Mouse (Mus musculus): ENCODE data around the gene Ttll7. TPM values are rescaled to one million over a fixed set of nuclear protein-coding genes. Genes with fewer than 3 reads are reported as not detected.

The Ttll7 gene
- polyA plus RNA-seq, 1 experiment from 2014 or later = 5.8 TPM

DNA sequence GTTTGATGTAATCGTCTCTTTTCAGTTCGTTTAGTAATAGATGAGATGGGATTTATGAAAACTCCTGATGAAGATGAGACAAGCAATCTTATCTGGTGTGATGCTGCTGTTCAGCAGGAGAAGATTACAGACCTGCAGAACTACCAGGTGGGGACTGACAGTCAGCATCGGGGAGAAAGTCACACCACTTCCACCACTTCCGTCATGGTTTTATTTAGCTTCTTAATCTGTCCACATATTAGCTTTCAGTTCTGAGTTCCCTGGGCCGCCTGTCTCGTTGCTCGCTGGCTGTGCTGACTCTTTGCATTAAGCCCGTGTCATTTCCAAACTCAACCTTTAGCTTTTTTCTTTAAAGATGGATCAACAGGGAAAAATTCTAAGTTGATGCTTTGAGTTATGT, 44.4 kb downstream of the Ttll7 start:
- Histone ChIP-seq H3K9me3 (ENCODE audit: control insufficient read depth, low read length) (no peaks in the 10 kb centered on the region), H3K36me3 (ENCODE audit: control insufficient read depth, insufficient read depth, low read length) (no peaks in the 10 kb centered on the region), H3K9ac (ENCODE audit: low read depth, low read length) (no peak overlapping the region), H3K4me1 (ENCODE audit: control insufficient read depth, insufficient read depth, low read length) (no peaks in the 10 kb centered on the region), H3K27me3 (replicated peaks; ENCODE audit: control insufficient read depth, insufficient read depth, low read length) (no peaks in the 10 kb centered on the region), H3K4me3 (ENCODE audit: low read depth, low read length) (no peak overlapping the region), H3K4me2 (ENCODE audit: low read depth, low read length) (no peak overlapping the region), H3K27ac (replicated peaks; ENCODE audit: low read depth, low read length) (no peak overlapping the region)
- DNase-seq (ENCODE audit: low spot score) = no peak
- ATAC-seq (ENCODE audit: low read depth) = no peak
- WGBS = 77% methylated on average over 8 of the region's 8 CpGs

GRCm38 (mm10) chr3:146900094-146900493, 47.9 kb downstream of the Ttll7 start:
- Histone ChIP-seq H3K36me3 (ENCODE audit: control insufficient read depth, insufficient read depth, low read length) (no peaks in the 10 kb centered on the region), H3K4me3 (ENCODE audit: low read depth, low read length) (no peak overlapping the region), H3K4me2 (ENCODE audit: low read depth, low read length) (no peak overlapping the region), H3K9ac (ENCODE audit: low read depth, low read length) (no peak overlapping the region), H3K27ac (replicated peaks; ENCODE audit: low read depth, low read length) (no peak overlapping the region), H3K27me3 (replicated peaks; ENCODE audit: control insufficient read depth, insufficient read depth, low read length) (no peaks in the 10 kb centered on the region), H3K9me3 (ENCODE audit: control insufficient read depth, low read length) (no peaks in the 10 kb centered on the region), H3K4me1 (ENCODE audit: control insufficient read depth, insufficient read depth, low read length) (no peaks in the 10 kb centered on the region)
- 72% methylated on average over 3 of the region's 3 CpGs for WGBS
- DNase-seq (ENCODE audit: low spot score) (no peak), ATAC-seq (ENCODE audit: low read depth) (no peak)

GRCm38 (mm10) chr3:146901729-146902128, 49.6 kb downstream of the Ttll7 start:
- H3K36me3 ChIP-seq (ENCODE audit: control insufficient read depth, insufficient read depth, low read length) = no peaks in the 10 kb centered on the region
- H3K9ac ChIP-seq (ENCODE audit: low read depth, low read length) = no peak overlapping the region
- H3K27ac ChIP-seq (replicated peaks; ENCODE audit: low read depth, low read length) = no peak overlapping the region
- ATAC-seq (ENCODE audit: low read depth) = no peak
- no peaks in the 10 kb centered on the region for H3K4me1 ChIP-seq (ENCODE audit: control insufficient read depth, insufficient read depth, low read length)
- H3K4me2 ChIP-seq (ENCODE audit: low read depth, low read length) = no peak overlapping the region
- WGBS = 65% methylated on average over 4 of the region's 4 CpGs
- no peak for DNase-seq (ENCODE audit: low spot score)
- no peaks in the 10 kb centered on the region for H3K27me3 ChIP-seq (replicated peaks; ENCODE audit: control insufficient read depth, insufficient read depth, low read length)
- no peaks in the 10 kb centered on the region for H3K9me3 ChIP-seq (ENCODE audit: control insufficient read depth, low read length)
- H3K4me3 ChIP-seq (ENCODE audit: low read depth, low read length) = no peak overlapping the region

GRCm38 (mm10) chr3:146905606-146906005, 53.4 kb downstream of the Ttll7 start:
- H3K27me3 ChIP-seq (replicated peaks; ENCODE audit: control insufficient read depth, insufficient read depth, low read length) = no peaks in the 10 kb centered on the region
- H3K27ac ChIP-seq (replicated peaks; ENCODE audit: low read depth, low read length) = no peak overlapping the region
- H3K36me3 ChIP-seq (ENCODE audit: control insufficient read depth, insufficient read depth, low read length) = no peaks in the 10 kb centered on the region
- H3K9ac ChIP-seq (ENCODE audit: low read depth, low read length) = no peak overlapping the region
- no peaks in the 10 kb centered on the region for H3K4me1 ChIP-seq (ENCODE audit: control insufficient read depth, insufficient read depth, low read length)
- ATAC-seq (ENCODE audit: low read depth) = no peak
- H3K4me2 ChIP-seq (ENCODE audit: low read depth, low read length) = no peak overlapping the region
- no peak for DNase-seq (ENCODE audit: low spot score)
- WGBS = 82% methylated on average over 3 of the region's 3 CpGs
- H3K4me3 ChIP-seq (ENCODE audit: low read depth, low read length) = no peak overlapping the region
- H3K9me3 ChIP-seq (ENCODE audit: control insufficient read depth, low read length) = no peaks in the 10 kb centered on the region

DNA sequence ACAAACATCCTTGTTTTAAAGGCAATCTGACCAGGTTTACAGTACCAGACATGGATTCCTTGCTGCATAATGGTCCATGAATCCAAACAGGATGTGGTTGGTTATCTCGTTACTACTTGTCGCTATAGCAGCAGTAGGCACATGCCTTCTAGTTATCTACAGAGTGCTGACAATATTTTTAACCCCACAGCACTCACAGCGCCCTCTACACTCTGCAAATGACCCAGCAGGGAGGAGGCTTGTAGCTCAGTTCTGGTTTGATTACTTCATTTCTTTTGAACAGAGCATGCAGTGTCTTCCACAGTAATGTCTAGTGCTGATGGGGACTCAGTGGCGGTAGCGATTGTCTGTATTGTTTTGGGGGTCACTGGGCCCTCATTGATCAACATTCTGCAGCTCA, 56.8 kb downstream of the Ttll7 start:
- ATAC-seq (ENCODE audit: low read depth) = no peak
- H3K27ac ChIP-seq (replicated peaks; ENCODE audit: low read depth, low read length) = no peak overlapping the region
- no peaks in the 10 kb centered on the region for H3K4me1 ChIP-seq (ENCODE audit: control insufficient read depth, insufficient read depth, low read length)
- no peak overlapping the region for H3K9ac ChIP-seq (ENCODE audit: low read depth, low read length)
- H3K36me3 ChIP-seq (ENCODE audit: control insufficient read depth, insufficient read depth, low read length) = no peaks in the 10 kb centered on the region
- no peak overlapping the region for H3K4me2 ChIP-seq (ENCODE audit: low read depth, low read length)
- WGBS = 72% methylated on average over 5 of the region's 5 CpGs
- no peak for DNase-seq (ENCODE audit: low spot score)
- H3K27me3 ChIP-seq (replicated peaks; ENCODE audit: control insufficient read depth, insufficient read depth, low read length) = no peaks in the 10 kb centered on the region
- no peaks in the 10 kb centered on the region for H3K9me3 ChIP-seq (ENCODE audit: control insufficient read depth, low read length)
- H3K4me3 ChIP-seq (ENCODE audit: low read depth, low read length) = no peak overlapping the region

DNA sequence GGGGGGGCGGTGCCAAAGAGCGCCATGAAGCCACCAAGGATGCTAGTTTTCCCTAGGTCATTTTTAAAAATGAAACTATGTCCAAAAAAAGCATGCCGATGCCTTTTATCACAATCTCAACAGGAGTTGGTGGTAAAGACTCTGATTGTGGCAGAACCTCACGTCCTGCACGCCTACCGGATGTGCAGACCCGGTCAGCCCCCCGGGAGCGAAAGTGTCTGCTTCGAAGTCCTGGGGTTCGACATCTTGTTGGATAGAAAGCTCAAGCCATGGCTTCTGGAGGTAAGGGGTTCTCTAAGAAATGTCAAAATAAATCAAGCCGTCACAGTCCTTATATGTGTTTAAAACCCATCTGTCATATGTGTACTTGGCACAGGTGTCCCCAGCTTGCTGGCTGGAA, 60.9 kb downstream of the Ttll7 start:
- no peaks in the 10 kb centered on the region for H3K27me3 ChIP-seq (replicated peaks; ENCODE audit: control insufficient read depth, insufficient read depth, low read length)
- H3K9ac ChIP-seq (ENCODE audit: low read depth, low read length) = no peak overlapping the region
- WGBS = 89% methylated on average over 11 of the region's 12 CpGs
- H3K36me3 ChIP-seq (ENCODE audit: control insufficient read depth, insufficient read depth, low read length) = no peaks in the 10 kb centered on the region
- H3K27ac ChIP-seq (replicated peaks; ENCODE audit: low read depth, low read length) = no peak overlapping the region
- no peak for DNase-seq (ENCODE audit: low spot score)
- no peak overlapping the region for H3K4me3 ChIP-seq (ENCODE audit: low read depth, low read length)
- H3K9me3 ChIP-seq (ENCODE audit: control insufficient read depth, low read length) = no peaks in the 10 kb centered on the region
- no peak for ATAC-seq (ENCODE audit: low read depth)
- no peak overlapping the region for H3K4me2 ChIP-seq (ENCODE audit: low read depth, low read length)
- H3K4me1 ChIP-seq (ENCODE audit: control insufficient read depth, insufficient read depth, low read length) = no peaks in the 10 kb centered on the region

DNA sequence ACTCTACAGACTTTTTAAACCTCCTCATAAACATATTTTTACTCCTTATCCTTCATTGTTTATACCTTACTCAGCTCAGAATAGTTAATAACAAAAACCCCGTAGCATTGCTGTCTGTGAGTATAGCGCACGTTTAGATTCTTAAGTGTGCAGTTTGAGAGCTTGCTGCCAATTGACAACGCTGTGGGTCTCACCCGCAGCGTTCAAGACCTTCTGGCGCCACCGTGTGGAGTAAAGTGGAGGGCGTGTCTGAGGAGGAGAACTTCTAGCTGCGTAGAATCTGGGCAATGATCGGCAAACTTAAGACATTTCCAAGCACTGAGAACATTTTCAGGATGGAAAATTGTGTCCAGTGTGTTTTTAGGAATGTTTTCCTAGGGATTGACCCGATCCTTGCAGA, 62.6 kb downstream of the Ttll7 start:
- H3K4me1 ChIP-seq (ENCODE audit: control insufficient read depth, insufficient read depth, low read length) = no peaks in the 10 kb centered on the region
- peak; percentile 90 for DNase-seq (ENCODE audit: low spot score)
- H3K36me3 ChIP-seq (ENCODE audit: control insufficient read depth, insufficient read depth, low read length) = no peaks in the 10 kb centered on the region
- H3K9me3 ChIP-seq (ENCODE audit: control insufficient read depth, low read length) = no peaks in the 10 kb centered on the region
- ATAC-seq (ENCODE audit: low read depth) = peak; percentile 82
- no peaks in the 10 kb centered on the region for H3K27me3 ChIP-seq (replicated peaks; ENCODE audit: control insufficient read depth, insufficient read depth, low read length)
- H3K9ac ChIP-seq (ENCODE audit: low read depth, low read length) = no peak overlapping the region
- 10% methylated on average over 12 of the region's 12 CpGs for WGBS
- H3K4me3 ChIP-seq (ENCODE audit: low read depth, low read length) = no peak overlapping the region
- no peak overlapping the region for H3K4me2 ChIP-seq (ENCODE audit: low read depth, low read length)
- H3K27ac ChIP-seq (replicated peaks; ENCODE audit: low read depth, low read length) = no peak overlapping the region

DNA sequence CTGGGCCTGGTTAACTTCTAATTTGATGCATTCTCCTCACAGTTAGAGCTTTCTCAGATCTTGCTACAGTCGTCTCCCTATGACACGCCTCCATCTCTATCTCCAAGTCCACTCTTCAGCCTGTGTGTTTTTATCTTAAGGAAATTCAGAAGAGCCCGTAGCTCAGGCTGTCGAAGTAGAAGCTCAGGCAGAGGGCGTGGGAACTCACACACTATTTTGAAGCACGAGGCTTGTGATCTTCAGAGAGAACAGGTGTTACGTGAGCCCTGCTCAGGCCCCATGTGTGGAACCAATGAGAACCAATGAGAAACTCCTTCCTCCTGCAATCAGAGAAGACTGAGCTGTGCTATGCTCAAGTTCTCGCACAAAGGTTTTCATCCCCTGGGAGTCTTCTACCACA, 65.7 kb downstream of the Ttll7 start:
- no peak overlapping the region for H3K4me3 ChIP-seq (ENCODE audit: low read depth, low read length)
- no peak overlapping the region for H3K4me2 ChIP-seq (ENCODE audit: low read depth, low read length)
- H3K9me3 ChIP-seq (ENCODE audit: control insufficient read depth, low read length) = no peaks in the 10 kb centered on the region
- H3K4me1 ChIP-seq (ENCODE audit: control insufficient read depth, insufficient read depth, low read length) = no peaks in the 10 kb centered on the region
- no peaks in the 10 kb centered on the region for H3K27me3 ChIP-seq (replicated peaks; ENCODE audit: control insufficient read depth, insufficient read depth, low read length)
- WGBS = 68% methylated on average over 8 of the region's 8 CpGs
- H3K36me3 ChIP-seq (ENCODE audit: control insufficient read depth, insufficient read depth, low read length) = no peaks in the 10 kb centered on the region
- no peak overlapping the region for H3K27ac ChIP-seq (replicated peaks; ENCODE audit: low read depth, low read length)
- peak; percentile 47; the same call in 1 of the 2 replicates for ATAC-seq (ENCODE audit: low read depth)
- peak; percentile 10 for DNase-seq (ENCODE audit: low spot score)
- H3K9ac ChIP-seq (ENCODE audit: low read depth, low read length) = no peak overlapping the region

DNA sequence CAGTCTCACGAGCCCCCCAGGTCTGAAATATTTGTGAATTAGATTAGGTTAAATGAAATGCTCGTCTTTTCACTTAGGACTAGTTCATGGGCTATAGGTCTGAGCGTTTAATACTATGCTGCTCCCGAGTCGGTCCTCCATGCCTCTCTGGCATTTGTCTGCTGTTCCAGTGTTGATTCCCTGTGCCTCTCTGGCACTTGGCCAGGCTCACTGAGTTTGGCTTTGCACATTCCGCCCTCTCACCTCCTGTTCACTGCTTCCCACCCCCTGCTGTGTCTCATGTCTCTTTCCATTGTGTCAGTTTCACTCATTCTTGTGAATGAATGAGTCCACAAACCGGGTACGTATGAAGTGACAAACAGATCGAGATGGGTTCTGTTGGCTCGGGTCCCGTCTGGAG, 66.2 kb downstream of the Ttll7 start:
- H3K36me3 ChIP-seq (ENCODE audit: control insufficient read depth, insufficient read depth, low read length) = no peaks in the 10 kb centered on the region
- H3K4me3 ChIP-seq (ENCODE audit: low read depth, low read length) = no peak overlapping the region
- H3K27me3 ChIP-seq (replicated peaks; ENCODE audit: control insufficient read depth, insufficient read depth, low read length) = no peaks in the 10 kb centered on the region
- no peaks in the 10 kb centered on the region for H3K9me3 ChIP-seq (ENCODE audit: control insufficient read depth, low read length)
- no peaks in the 10 kb centered on the region for H3K4me1 ChIP-seq (ENCODE audit: control insufficient read depth, insufficient read depth, low read length)
- WGBS = 78% methylated on average over 11 of the region's 11 CpGs
- no peak overlapping the region for H3K9ac ChIP-seq (ENCODE audit: low read depth, low read length)
- ATAC-seq (ENCODE audit: low read depth) (no peak), DNase-seq (ENCODE audit: low spot score) (peak; percentile 3)
- H3K27ac ChIP-seq (replicated peaks; ENCODE audit: low read depth, low read length) = no peak overlapping the region
- H3K4me2 ChIP-seq (ENCODE audit: low read depth, low read length) = no peak overlapping the region

All from embryonic facial prominence, embryonic 14.5 days (tissue).